Mouse (Mus musculus) kidney, adult 9 months (tissue): ENCODE measurements around the gene Pacrg.
A peak's percentile ranks its signal among the peaks of the same experiment; 100 is the strongest.

Experiments used
- DNase-seq: peaks from one replicate; pipeline ENCODE4 v3.0.0; 2022

The Pacrg gene

GRCm38 (mm10) chr17:10840148-10840707 is at the start of gene Pacrg, which contains the start of gene Prkn:
Pacrg (minus strand) TSS chr17:10840311.
Prkn (plus strand) TSS chr17:10840384.
- peak; percentile 99 for DNase-seq

- DNase-seq = no peak
Measured at GRCm38 (mm10) chr17:10887924-10888323, 47.8 kb upstream of the Pacrg start.

- DNase-seq = no peak
Measured at GRCm38 (mm10) chr17:10882260-10882659, 42.1 kb upstream of the Pacrg start.

- DNase-seq = no peak
Measured at GRCm38 (mm10) chr17:10878986-10879385, 38.9 kb upstream of the Pacrg start.

GRCm38 (mm10) chr17:10874208-10875187 is 34.4 kb upstream of the Pacrg start:
- DNase-seq = no peak

GRCm38 (mm10) chr17:10854207-10854606 is 14.1 kb upstream of the Pacrg start:
- DNase-seq = no peak

- peak; percentile 79 for DNase-seq
Measured at GRCm38 (mm10) chr17:10840731-10841201, 655 bp upstream of the Pacrg start.

GRCm38 (mm10) chr17:10818971-10819370 is 21.1 kb downstream of the Pacrg start:
- DNase-seq = no peak

GRCm38 (mm10) chr17:10808571-10808970 is 31.5 kb downstream of the Pacrg start:
- DNase-seq = no peak

GRCm38 (mm10) chr17:10807261-10807998 is 32.7 kb downstream of the Pacrg start:
- DNase-seq = no peak

GRCm38 (mm10) chr17:10806692-10807091 is 33.4 kb downstream of the Pacrg start:
- no peak for DNase-seq

GRCm38 (mm10) chr17:10791661-10792060 is 48.5 kb downstream of the Pacrg start:
- no peak for DNase-seq

GRCm38 (mm10) chr17:10784401-10784920 is 55.6 kb downstream of the Pacrg start:
- DNase-seq = no peak

GRCm38 (mm10) chr17:10776503-10776902 is 63.6 kb downstream of the Pacrg start:
- no peak for DNase-seq

GRCm38 (mm10) chr17:10774468-10774867 is 65.6 kb downstream of the Pacrg start:
- DNase-seq = no peak

GRCm38 (mm10) chr17:10772207-10772606 is 67.9 kb downstream of the Pacrg start:
- DNase-seq = no peak

GRCm38 (mm10) chr17:10769873-10770272 is 70.2 kb downstream of the Pacrg start:
- no peak for DNase-seq

GRCm38 (mm10) chr17:10766735-10767406 is 73.2 kb downstream of the Pacrg start:
- no peak for DNase-seq

GRCm38 (mm10) chr17:10764343-10764742 is 75.8 kb downstream of the Pacrg start:
- DNase-seq = no peak

- DNase-seq = no peak
Measured at GRCm38 (mm10) chr17:10757455-10757854, 82.7 kb downstream of the Pacrg start.

GRCm38 (mm10) chr17:10744709-10745461 is 95.2 kb downstream of the Pacrg start:
- DNase-seq = peak; percentile 73

- DNase-seq = no peak
Measured at GRCm38 (mm10) chr17:10740083-10740482, 100.0 kb downstream of the Pacrg start.
